Mouse (Mus musculus) forebrain, embryonic 16.5 days (tissue): Measurements from ENCODE around the gene E130311K13Rik. TPM values are rescaled to one million over a fixed set of nuclear protein-coding genes. Genes with fewer than 3 reads are reported as not detected.
A peak's percentile ranks its signal among the peaks of the same experiment; 100 is the strongest.

ENCODE experiments used
- ATAC-seq: fragments of 200-750 bp; cut with Nextera tagmentation; 2 replicates; pipeline ENCODE4 v1.8.0; 2017; ENCODE audit warnings: mild to moderate bottlenecking, moderate library complexity
- H3K27ac ChIP-seq: fragments of 300-500 bp; sonication (generic); 2 replicates; pipeline ENCODE4 v1.5.1; 2014; ENCODE audit warnings: low read length, control low read depth
- H3K27me3 ChIP-seq: fragments of 300-500 bp; sonication (generic); replicated peaks from 2 replicates; pipeline ENCODE4 v1.6.1; 2014; ENCODE audit warnings: low read length; ENCODE audit not compliant: control insufficient read depth, insufficient read depth
- H3K36me3 ChIP-seq: fragments of 300-500 bp; sonication (generic); 2 replicates; pipeline ENCODE4 v1.6.1; 2014; ENCODE audit not compliant: control insufficient read depth, insufficient read depth
- H3K4me1 ChIP-seq: fragments of 300-500 bp; sonication (generic); replicated peaks from 2 replicates; pipeline ENCODE4 v1.6.1; 2014; ENCODE audit warnings: low read length; ENCODE audit not compliant: control insufficient read depth, insufficient read depth
- H3K4me2 ChIP-seq: fragments of 300-500 bp; sonication (generic); 2 replicates; pipeline ENCODE4 v1.6.1; 2014; ENCODE audit warnings: mild to moderate bottlenecking, low read length, control low read depth
- H3K4me3 ChIP-seq: fragments of 300-500 bp; sonication (generic); replicated peaks from 2 replicates; pipeline ENCODE4 v1.5.1; 2014; ENCODE audit warnings: mild to moderate bottlenecking, low read length, control low read depth
- H3K9ac ChIP-seq: fragments of 300-500 bp; sonication (generic); replicated peaks from 2 replicates; pipeline ENCODE4 v1.6.1; 2014; ENCODE audit warnings: low read depth, low read length, control low read depth
- H3K9me3 ChIP-seq: fragments of 300-500 bp; sonication (generic); 2 replicates; pipeline ENCODE4 v1.6.1; 2016; ENCODE audit warnings: low read length; ENCODE audit not compliant: control insufficient read depth
- WGBS: fragments of 180-500 bp; shearing (Covaris S2); extraction: QIAGEN DNeasy Blood & Tissue Kit; methylation state at CpG from one replicate; pipeline ENCODE4 v1.1.7; 2014; 5-methylcytosine and 5-hydroxymethylcytosine counted together
- polyA plus RNA-seq: library from polyadenylated mRNA; unstranded; fragments of >200 nt; fragmentation: Nextera tagmentation; extraction: Ambion mirVana; gene quantifications from 2 replicates; pipeline ENCODE4 v1.2.1, GENCODE M21; 2015

E130311K13Rik gene
- polyA plus RNA-seq, 1 experiment from 2014 or later: 7.5 TPM

DNA sequence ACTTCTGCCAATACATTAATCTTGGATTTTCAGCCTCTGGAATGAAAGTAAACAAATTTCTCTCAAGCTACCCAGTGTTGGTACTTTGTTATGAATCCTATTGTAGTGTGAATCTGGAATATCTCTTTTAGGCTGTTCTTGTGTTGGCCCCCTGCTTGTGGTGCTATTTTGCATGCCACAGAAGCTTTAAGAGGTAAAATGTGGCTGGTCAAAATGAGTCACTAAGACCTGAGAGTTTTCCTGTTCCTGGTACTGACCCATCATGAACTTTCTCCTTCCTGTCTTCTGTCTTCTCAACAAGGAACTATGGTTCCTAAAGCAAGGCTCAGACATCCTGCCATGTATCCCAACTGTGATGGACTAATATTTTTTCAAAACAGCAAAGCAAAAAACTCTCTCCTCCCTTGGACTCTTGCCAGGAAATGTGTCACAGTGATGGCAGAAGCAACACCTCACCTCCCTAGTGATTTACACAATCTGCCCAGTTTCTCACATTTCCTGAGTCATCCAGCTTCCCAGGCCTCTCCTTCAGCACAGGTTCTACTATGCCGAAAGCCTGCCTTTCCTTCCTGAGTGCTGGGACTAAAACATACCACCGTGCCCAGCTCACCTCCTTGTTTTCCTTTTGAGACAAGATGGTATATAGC lies 12.1 kb upstream of the E130311K13Rik start:
- 77% methylated on average over 2 of the region's 2 CpGs for WGBS
- H3K9me3 ChIP-seq: no peaks in the 10 kb centered on the region
- H3K4me3 ChIP-seq: no peak overlapping the region
- no peaks in the 10 kb centered on the region for H3K4me1 ChIP-seq
- no peaks in the 10 kb centered on the region for H3K27me3 ChIP-seq
- H3K36me3 ChIP-seq: no peaks in the 10 kb centered on the region
- H3K27ac ChIP-seq: no peak overlapping the region
- no peak overlapping the region for H3K9ac ChIP-seq
- no peak overlapping the region for H3K4me2 ChIP-seq
- ATAC-seq: 0 out of 2 replicates have a peak, but pooled peaks have one; percentile 47

DNA sequence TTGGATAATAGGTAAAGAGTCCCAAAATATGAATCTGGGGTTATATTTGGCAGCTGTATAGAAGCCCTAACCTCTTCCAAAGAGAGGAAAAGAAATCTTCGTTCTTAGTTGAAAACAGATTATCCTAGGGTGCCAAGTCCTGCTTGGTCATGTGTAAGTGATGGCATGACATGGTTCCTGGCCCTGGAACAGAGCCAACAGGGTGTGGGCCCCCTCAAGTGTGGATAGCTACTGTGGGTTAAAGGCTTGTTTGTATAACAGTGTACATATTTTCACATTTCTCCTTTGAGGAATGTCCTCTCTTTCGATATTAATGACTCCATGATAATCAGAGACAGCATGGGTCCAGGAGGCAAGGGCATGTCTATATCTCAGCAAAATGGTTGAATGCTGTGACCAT lies 9.7 kb upstream of the E130311K13Rik start:
- Histone ChIP-seq H3K4me1 (no peaks in the 10 kb centered on the region), H3K9ac (no peak overlapping the region), H3K27ac (no peak overlapping the region), H3K9me3 (no peaks in the 10 kb centered on the region), H3K36me3 (no peaks in the 10 kb centered on the region), H3K4me2 (no peak overlapping the region), H3K4me3 (no peak overlapping the region), H3K27me3 (no peaks in the 10 kb centered on the region)
- ATAC-seq: no peak
- WGBS: 84% methylated on average over 2 of the region's 2 CpGs

DNA sequence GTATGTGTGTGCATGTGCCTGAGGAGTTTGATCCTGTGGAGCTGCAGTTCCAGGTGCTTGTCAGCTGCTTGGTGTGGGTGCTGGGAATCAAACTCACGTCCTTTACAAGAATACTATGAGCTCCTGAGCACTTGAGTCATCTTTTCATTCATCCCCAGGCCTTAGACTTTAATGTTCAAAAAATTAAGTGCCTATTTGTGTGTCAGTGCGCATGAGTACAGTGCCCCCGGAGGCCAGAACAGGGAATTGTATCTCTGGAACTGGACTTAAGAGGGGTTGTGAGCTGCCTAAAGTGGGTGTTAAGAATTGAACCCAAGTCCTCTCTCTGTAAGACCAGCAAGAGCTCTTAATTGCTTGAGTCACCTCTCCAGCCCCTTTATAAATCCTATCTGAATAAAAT lies 9.6 kb downstream of the E130311K13Rik start:
- Histone ChIP-seq H3K27me3 (no peaks in the 10 kb centered on the region), H3K9me3 (no peaks in the 10 kb centered on the region), H3K4me1 (no peaks in the 10 kb centered on the region), H3K27ac (no peak overlapping the region), H3K4me3 (no peak overlapping the region), H3K36me3 (0 out of 2 replicates have a peak, but pooled peaks cover 2% of the 10 kb centered on the region), H3K4me2 (no peak overlapping the region), H3K9ac (no peak overlapping the region)
- ATAC-seq: no peak
- 52% methylated on average over 3 of the region's 3 CpGs for WGBS

DNA sequence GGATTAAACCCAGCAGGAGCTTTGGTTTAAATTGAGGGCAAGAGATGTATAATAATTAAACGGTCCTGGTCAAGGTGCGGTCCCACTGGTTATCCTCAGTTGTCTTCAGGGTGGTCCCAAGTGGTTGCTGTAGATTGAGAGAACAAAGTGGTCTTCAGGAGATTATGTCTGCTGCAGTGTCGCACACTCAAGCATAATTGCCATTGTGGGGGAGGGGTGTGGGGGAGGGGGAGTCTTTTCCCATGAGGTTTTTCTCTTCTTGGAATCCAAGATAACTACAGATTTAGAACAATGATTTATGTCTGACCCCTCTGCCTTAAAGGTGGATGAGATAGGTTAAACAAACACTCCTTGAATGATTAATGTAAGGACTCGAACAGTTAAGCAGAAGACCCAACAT lies 19.0 kb downstream of the E130311K13Rik start:
- Histone ChIP-seq H3K4me1 (0 out of 2 replicates have a peak, but pooled peaks cover 1% of the 10 kb centered on the region), H3K27ac (no peak overlapping the region), H3K4me3 (no peak overlapping the region), H3K9me3 (no peaks in the 10 kb centered on the region), H3K4me2 (no peak overlapping the region), H3K27me3 (no peaks in the 10 kb centered on the region), H3K36me3 (no peaks in the 10 kb centered on the region), H3K9ac (no peak overlapping the region)
- no peak for ATAC-seq
- 84% methylated on average over 4 of the region's 4 CpGs for WGBS

DNA sequence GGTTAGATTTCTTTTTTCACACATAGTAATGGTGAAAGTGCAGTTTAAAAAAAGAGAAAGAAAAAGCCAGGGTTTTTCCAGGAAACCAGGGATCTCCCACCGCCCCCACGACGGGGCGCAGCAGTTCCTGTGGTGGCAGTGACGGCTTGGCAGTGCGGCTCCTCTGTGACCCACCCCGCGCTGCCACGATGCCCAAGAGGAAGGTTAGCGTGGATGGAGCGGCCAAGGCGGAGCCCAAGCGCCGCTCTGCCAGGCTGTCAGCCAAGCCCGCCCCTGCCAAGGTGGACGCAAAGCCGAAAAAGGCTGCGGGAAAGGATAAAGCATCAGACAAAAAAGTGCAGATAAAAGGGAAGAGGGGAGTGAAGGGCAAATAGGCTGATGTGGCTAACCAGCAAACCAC lies 24.0 kb downstream of the E130311K13Rik start:
- H3K4me2 ChIP-seq: peak overlapping the region; percentile 66
- H3K4me3 ChIP-seq: peak overlapping the region; percentile 39
- no peaks in the 10 kb centered on the region for H3K36me3 ChIP-seq
- no peak overlapping the region for H3K27ac ChIP-seq
- peaks cover 6% of the 10 kb centered on the region; the same call in 1 of the 2 replicates for H3K4me1 ChIP-seq
- peak overlapping the region; percentile 56 for H3K9ac ChIP-seq
- H3K9me3 ChIP-seq: no peaks in the 10 kb centered on the region
- 0% methylated on average over 18 of the region's 18 CpGs for WGBS
- ATAC-seq: peak; percentile 59; the same call in 1 of the 2 replicates
- H3K27me3 ChIP-seq: no peaks in the 10 kb centered on the region

DNA sequence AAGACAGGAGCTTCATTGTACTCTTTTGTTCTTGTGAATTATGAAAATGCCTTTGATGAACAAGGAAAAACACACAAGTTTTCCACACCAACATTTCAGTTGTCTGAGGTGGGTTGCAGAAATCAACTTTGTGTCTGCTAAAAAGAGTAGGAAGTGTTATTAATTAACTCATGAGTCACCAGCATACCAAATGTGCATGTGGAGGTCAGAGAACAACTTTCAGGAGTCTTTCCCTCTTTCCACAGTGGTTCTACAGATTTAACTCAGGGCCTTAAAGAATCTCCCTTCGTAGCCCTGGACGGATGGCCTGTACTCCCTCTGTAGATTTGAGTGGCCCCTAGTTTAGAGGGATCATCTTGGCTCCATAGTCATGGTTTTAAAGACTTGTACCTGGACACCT lies 25.1 kb downstream of the E130311K13Rik start:
- no peaks in the 10 kb centered on the region for H3K27me3 ChIP-seq
- no peak overlapping the region for H3K4me2 ChIP-seq
- no peak for ATAC-seq
- WGBS: 79% methylated on average over 2 of the region's 2 CpGs
- H3K9ac ChIP-seq: no peak overlapping the region
- peaks cover 11% of the 10 kb centered on the region; the same call in 1 of the 2 replicates for H3K4me1 ChIP-seq
- no peaks in the 10 kb centered on the region for H3K9me3 ChIP-seq
- H3K4me3 ChIP-seq: no peak overlapping the region
- H3K36me3 ChIP-seq: no peaks in the 10 kb centered on the region
- H3K27ac ChIP-seq: no peak overlapping the region

- Histone ChIP-seq H3K4me3 (peak overlapping the region; percentile 89), H3K9me3 (no peaks in the 10 kb centered on the region), H3K36me3 (no peaks in the 10 kb centered on the region), H3K27me3 (no peaks in the 10 kb centered on the region), H3K4me2 (peak overlapping the region; percentile 92), H3K9ac (no peak overlapping the region), H3K4me1 (peaks cover 13% of the 10 kb centered on the region), H3K27ac (peak overlapping the region; percentile 30)
- under 1% methylated on average over 12 of the region's 12 CpGs for WGBS
- peak; percentile 19 for ATAC-seq
Observed at GRCm38 (mm10) chr3:63900021-63900571, 29.2 kb downstream of the E130311K13Rik start.

GRCm38 (mm10) chr3:63899309-63899695 lies 30.0 kb downstream of the E130311K13Rik start, which contains the start of gene Plch1:
Gene Plch1 (minus strand): TSS chr3:63899472.
- 0% methylated on average over 12 of the region's 12 CpGs for WGBS
- Histone ChIP-seq H3K27ac (peak within 1 kb of the TSS; percentile 89), H3K4me3 (peak within 1 kb of the TSS; percentile 89), H3K27me3 (no peaks in the 10 kb centered on the region), H3K9ac (peak within 1 kb of the TSS; percentile 76), H3K36me3 (no peaks in the 10 kb centered on the region), H3K4me1 (peaks cover 12% of the 10 kb centered on the region), H3K4me2 (peak within 1 kb of the TSS; percentile 92), H3K9me3 (no peaks in the 10 kb centered on the region)
- ATAC-seq: peak; percentile 81

DNA sequence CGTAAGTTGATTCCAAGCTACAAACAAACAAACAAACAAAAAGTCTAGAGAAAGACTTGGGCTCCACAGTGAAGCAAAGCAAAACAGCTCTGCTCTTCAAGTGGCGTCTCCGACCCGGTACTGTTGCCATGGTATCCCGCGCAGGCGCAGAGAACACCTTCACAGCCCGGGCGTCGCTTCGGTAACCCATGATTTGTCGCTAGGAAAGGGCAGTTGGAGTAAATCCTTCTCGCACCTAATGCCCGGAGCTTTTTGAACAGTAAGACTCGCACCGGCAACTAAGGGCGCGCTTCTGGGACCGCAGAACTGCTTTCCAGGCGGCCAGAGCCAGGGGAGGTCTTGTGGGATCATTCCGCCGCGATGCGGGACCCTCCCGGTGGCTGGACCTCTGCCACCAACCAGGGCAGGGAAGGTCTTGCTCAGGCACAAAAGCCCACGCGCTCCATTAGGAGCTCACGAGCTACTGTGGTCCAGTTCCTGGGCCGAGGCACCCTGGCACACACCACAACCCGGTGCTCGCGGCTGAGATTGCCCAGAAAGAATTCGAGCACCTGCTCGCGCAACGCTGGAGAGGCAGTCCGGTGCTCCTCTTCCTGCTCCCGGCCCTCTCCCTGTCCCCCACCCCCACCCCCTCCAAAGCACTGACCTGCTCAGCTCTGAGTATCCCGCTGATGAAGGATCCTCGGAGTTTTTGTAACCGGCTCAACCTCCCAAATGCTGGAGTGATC lies 30.5 kb downstream of the E130311K13Rik start:
- Histone ChIP-seq H3K9me3 (no peaks in the 10 kb centered on the region), H3K36me3 (no peaks in the 10 kb centered on the region), H3K9ac (peak overlapping the region; percentile 76), H3K27me3 (no peaks in the 10 kb centered on the region), H3K4me3 (peak overlapping the region; percentile 89), H3K4me2 (peak overlapping the region; percentile 92), H3K27ac (peak overlapping the region; percentile 89), H3K4me1 (peaks cover 12% of the 10 kb centered on the region)
- under 1% methylated on average over 41 of the region's 41 CpGs for WGBS
- ATAC-seq: peak; percentile 93
